Mouse (Mus musculus): Measurements from ENCODE around the gene Msantd3. TPM values are rescaled to one million over a fixed set of nuclear protein-coding genes. Genes with fewer than 3 reads are reported as not detected.

Msantd3 gene
- total RNA-seq (2017): 14.1 and 16.9 TPM in 2 replicates

GRCm38 (mm10) chr4:48539841-48540575 is at the start of gene Msantd3:
TSS of gene Msantd3 (plus strand) at chr4:48539935.
- peak; percentile 65 for ATAC-seq (replicated peaks; ENCODE audit: low read depth, poor library complexity, severe bottlenecking)

GRCm38 (mm10) chr4:48491290-48491743 is 48.4 kb upstream of the Msantd3 start:
- no peak for ATAC-seq (replicated peaks; ENCODE audit: low read depth, poor library complexity, severe bottlenecking)

- no peak for ATAC-seq (replicated peaks; ENCODE audit: low read depth, poor library complexity, severe bottlenecking)
These were observed 47.2 kb upstream of the Msantd3 start for GRCm38 (mm10) chr4:48492510-48492909.

- no peak for ATAC-seq (replicated peaks; ENCODE audit: low read depth, poor library complexity, severe bottlenecking)
These were observed 28.9 kb upstream of the Msantd3 start for GRCm38 (mm10) chr4:48510861-48511260.

GRCm38 (mm10) chr4:48529559-48529958 is 10.2 kb upstream of the Msantd3 start:
- ATAC-seq (replicated peaks; ENCODE audit: low read depth, poor library complexity, severe bottlenecking): no peak

GRCm38 (mm10) chr4:48531804-48532601 is 7.7 kb upstream of the Msantd3 start:
- no peak for ATAC-seq (replicated peaks; ENCODE audit: low read depth, poor library complexity, severe bottlenecking)

GRCm38 (mm10) chr4:48536275-48536674 is 3.5 kb upstream of the Msantd3 start:
- ATAC-seq (replicated peaks; ENCODE audit: low read depth, poor library complexity, severe bottlenecking): no peak

GRCm38 (mm10) chr4:48537024-48537423 is 2.7 kb upstream of the Msantd3 start:
- no peak for ATAC-seq (replicated peaks; ENCODE audit: low read depth, poor library complexity, severe bottlenecking)

- ATAC-seq (replicated peaks; ENCODE audit: low read depth, poor library complexity, severe bottlenecking): no peak
These were observed 1.2 kb upstream of the Msantd3 start for GRCm38 (mm10) chr4:48538581-48538980.

- peak; percentile 16 for ATAC-seq (replicated peaks; ENCODE audit: low read depth, poor library complexity, severe bottlenecking)
These were observed 909 bp downstream of the Msantd3 start for GRCm38 (mm10) chr4:48540576-48541111.

GRCm38 (mm10) chr4:48541526-48542250 is 2.0 kb downstream of the Msantd3 start:
- no peak for ATAC-seq (replicated peaks; ENCODE audit: low read depth, poor library complexity, severe bottlenecking)

GRCm38 (mm10) chr4:48542351-48542750 is 2.6 kb downstream of the Msantd3 start:
- no peak for ATAC-seq (replicated peaks; ENCODE audit: low read depth, poor library complexity, severe bottlenecking)

- ATAC-seq (replicated peaks; ENCODE audit: low read depth, poor library complexity, severe bottlenecking): no peak
These were observed 3.5 kb downstream of the Msantd3 start for GRCm38 (mm10) chr4:48543071-48543865.

GRCm38 (mm10) chr4:48544141-48544540 is 4.4 kb downstream of the Msantd3 start:
- no peak for ATAC-seq (replicated peaks; ENCODE audit: low read depth, poor library complexity, severe bottlenecking)

- no peak for ATAC-seq (replicated peaks; ENCODE audit: low read depth, poor library complexity, severe bottlenecking)
These were observed 6.2 kb downstream of the Msantd3 start for GRCm38 (mm10) chr4:48545966-48546365.

- no peak for ATAC-seq (replicated peaks; ENCODE audit: low read depth, poor library complexity, severe bottlenecking)
These were observed 7.1 kb downstream of the Msantd3 start for GRCm38 (mm10) chr4:48546568-48547496.

- no peak for ATAC-seq (replicated peaks; ENCODE audit: low read depth, poor library complexity, severe bottlenecking)
These were observed 8.8 kb downstream of the Msantd3 start for GRCm38 (mm10) chr4:48548393-48549045.

- peak; percentile 45 for ATAC-seq (replicated peaks; ENCODE audit: low read depth, poor library complexity, severe bottlenecking)
These were observed 9.9 kb downstream of the Msantd3 start for GRCm38 (mm10) chr4:48549661-48550060.
